Mouse (Mus musculus) brown adipose tissue, adult 24 weeks (tissue): ENCODE measurements around the gene Ccdc137. TPM values are rescaled to one million over a fixed set of nuclear protein-coding genes. Genes with fewer than 3 reads are reported as not detected.

Experiments used
- H3K27ac ChIP-seq: fragments of 200-500 bp; replicated peaks from 2 replicates; pipeline ENCODE4 v1.5.1; 2012; ENCODE audit warnings: low read depth, mild to moderate bottlenecking, low read length
- H3K4me1 ChIP-seq: fragments of 200-500 bp; 2 replicates; pipeline ENCODE4 v1.6.1; 2012; ENCODE audit warnings: low read length, mixed read lengths; ENCODE audit not compliant: control insufficient read depth, insufficient read depth, insufficient read length
- H3K4me3 ChIP-seq: fragments of 200-500 bp; 2 replicates; pipeline ENCODE4 v1.5.1; 2012; ENCODE audit warnings: low read depth, mild to moderate bottlenecking, low read length, moderate library complexity; ENCODE audit not compliant: insufficient read depth
- polyA plus RNA-seq: library from polyadenylated mRNA; stranded (reverse); fragments of >200 nt; gene quantifications from 2 replicates; pipeline ENCODE4 v1.2.4, GENCODE M21; 2012; ENCODE audit not compliant: missing spikeins, insufficient read depth, insufficient read length

Gene Ccdc137
- polyA plus RNA-seq, 1 experiment, result 5.7 TPM

- Histone ChIP-seq H3K4me3 (no peak overlapping the region), H3K27ac (no peak overlapping the region), H3K4me1 (no peaks in the 10 kb centered on the region; the same call in 1 of the 2 replicates)
Observed at GRCm38 (mm10) chr11:120501018-120501417, 43.1 kb downstream of the Ccdc137 start.

- no peak overlapping the region for H3K27ac ChIP-seq
- no peaks in the 10 kb centered on the region; the same call in 1 of the 2 replicates for H3K4me1 ChIP-seq
- no peak overlapping the region for H3K4me3 ChIP-seq
Observed at GRCm38 (mm10) chr11:120501701-120502100, 43.8 kb downstream of the Ccdc137 start.

- peaks cover 2% of the 10 kb centered on the region; the same call in 1 of the 2 replicates for H3K4me1 ChIP-seq
- H3K27ac ChIP-seq, result no peak overlapping the region
- no peak overlapping the region for H3K4me3 ChIP-seq
Observed at GRCm38 (mm10) chr11:120505661-120506060, 47.7 kb downstream of the Ccdc137 start.

- H3K4me1 ChIP-seq, result peaks cover 2% of the 10 kb centered on the region; the same call in 1 of the 2 replicates
- no peak overlapping the region for H3K27ac ChIP-seq
- H3K4me3 ChIP-seq, result no peak overlapping the region
Observed at GRCm38 (mm10) chr11:120506899-120507298, 49.0 kb downstream of the Ccdc137 start.

- no peak overlapping the region for H3K27ac ChIP-seq
- H3K4me3 ChIP-seq, result no peak overlapping the region
- peaks cover 2% of the 10 kb centered on the region; the same call in 1 of the 2 replicates for H3K4me1 ChIP-seq
Observed at GRCm38 (mm10) chr11:120507611-120508289, 49.8 kb downstream of the Ccdc137 start.

GRCm38 (mm10) chr11:120508290-120508870 is 50.5 kb downstream of the Ccdc137 start:
- Histone ChIP-seq H3K27ac (no peak overlapping the region), H3K4me1 (peaks cover 2% of the 10 kb centered on the region; the same call in 1 of the 2 replicates), H3K4me3 (no peak overlapping the region)

GRCm38 (mm10) chr11:120509940-120510339 is 52.0 kb downstream of the Ccdc137 start:
- peak overlapping the region; percentile 36; the same call in 1 of the 2 replicates for H3K4me3 ChIP-seq
- H3K4me1 ChIP-seq, result peaks cover 2% of the 10 kb centered on the region; the same call in 1 of the 2 replicates
- H3K27ac ChIP-seq, result peak overlapping the region; percentile 41; the same call in 1 of the 2 replicates

GRCm38 (mm10) chr11:120510375-120511030 is 52.6 kb downstream of the Ccdc137 start:
- Histone ChIP-seq H3K4me3 (peak overlapping the region; percentile 36), H3K27ac (peak overlapping the region; percentile 41; the same call in 1 of the 2 replicates), H3K4me1 (peaks cover 2% of the 10 kb centered on the region; the same call in 1 of the 2 replicates)

- Histone ChIP-seq H3K4me3 (no peak overlapping the region), H3K27ac (no peak overlapping the region), H3K4me1 (peaks cover 2% of the 10 kb centered on the region; the same call in 1 of the 2 replicates)
Observed at GRCm38 (mm10) chr11:120512790-120513453, 55.0 kb downstream of the Ccdc137 start.

Other genes with a start within 250 kb of the Ccdc137 start
- 5.7 and 5.9 TPM in 2 replicates for gene Bahcc1, start 225.2 kb upstream of the Ccdc137 start, polyA plus RNA-seq
- 325 and 418 TPM in 2 replicates for gene Actg1, start 109.6 kb upstream of the Ccdc137 start, polyA plus RNA-seq
- not detected in 2 replicates for gene Fscn2, start 96.6 kb upstream of the Ccdc137 start, polyA plus RNA-seq
- 6.2 and 7.3 TPM in 2 replicates for gene Faap100, start 79.4 kb upstream of the Ccdc137 start, polyA plus RNA-seq
- 27.2 and 35.9 TPM in 2 replicates for gene Nploc4, start 20.4 kb upstream of the Ccdc137 start, polyA plus RNA-seq
- gene Tspan10, start 15.5 kb upstream of the Ccdc137 start, polyA plus RNA-seq, result not detected in 2 replicates
- not detected in 2 replicates for gene Pde6g, start 4.6 kb upstream of the Ccdc137 start, polyA plus RNA-seq
- gene Oxld1, start within 50 bp of the Ccdc137 start, polyA plus RNA-seq, result 58.7 and 70.2 TPM in 2 replicates
- gene Arl16, start 9.5 kb downstream of the Ccdc137 start, polyA plus RNA-seq, result 11.4 and 20.4 TPM in 2 replicates
- gene Mrpl12, start 26.5 kb downstream of the Ccdc137 start, polyA plus RNA-seq, result 278 and 304 TPM in 2 replicates
- 32.9 and 33.9 TPM in 2 replicates for gene Slc25a10, start 33.7 kb downstream of the Ccdc137 start, polyA plus RNA-seq
- not detected in 2 replicates for gene Gcgr, start 72.6 kb downstream of the Ccdc137 start, polyA plus RNA-seq
- 24.6 and 28.0 TPM in 2 replicates for gene Mcrip1, start 91.6 kb downstream of the Ccdc137 start, polyA plus RNA-seq
- gene Ppp1r27, start 93.0 kb downstream of the Ccdc137 start, polyA plus RNA-seq, result 4.1 and 5.5 TPM in 2 replicates
- gene P4hb, start 115.1 kb downstream of the Ccdc137 start, polyA plus RNA-seq, result 95.0 and 97.3 TPM in 2 replicates
- 117 and 146 TPM in 2 replicates for gene Arhgdia, start 123.5 kb downstream of the Ccdc137 start, polyA plus RNA-seq
- gene Alyref, start 140.2 kb downstream of the Ccdc137 start, polyA plus RNA-seq, result 49.2 and 58.8 TPM in 2 replicates
- 54.9 and 59.1 TPM in 2 replicates for gene Anapc11, start 140.3 kb downstream of the Ccdc137 start, polyA plus RNA-seq
- gene Npb, start 150.4 kb downstream of the Ccdc137 start, polyA plus RNA-seq, result not detected in 2 replicates
- gene Pcyt2, start 159.8 kb downstream of the Ccdc137 start, polyA plus RNA-seq, result 104 and 131 TPM in 2 replicates
- 5.8 and 10.5 TPM in 2 replicates for gene Sirt7, start 167.1 kb downstream of the Ccdc137 start, polyA plus RNA-seq
- gene Mafg, start 175.5 kb downstream of the Ccdc137 start, polyA plus RNA-seq, result 10.4 and 13.3 TPM in 2 replicates
- 1.0 and 1.3 TPM in 2 replicates for gene Pycr1, start 185.7 kb downstream of the Ccdc137 start, polyA plus RNA-seq
- 2.7 and 3.8 TPM in 2 replicates for gene Myadml2, start 190.0 kb downstream of the Ccdc137 start, polyA plus RNA-seq
- not detected in 2 replicates for gene Notum, start 203.1 kb downstream of the Ccdc137 start, polyA plus RNA-seq
- 33.3 and 33.7 TPM in 2 replicates for gene Aspscr1, start 214.9 kb downstream of the Ccdc137 start, polyA plus RNA-seq